Mouse (Mus musculus) erythroblast, embryonic 14.5 days (primary cell): ENCODE data around the gene Dnm3.

Experiments used
- GATA1 ChIP-seq: IDR thresholded peaks from 2 replicates; pipeline ENCODE4 v1.6.1; 2012; ENCODE audit warnings: low read length, inconsistent platforms, mixed read lengths
- TAL1 ChIP-seq: IDR thresholded peaks from 3 replicates; pipeline ENCODE4 v1.6.1; 2012; ENCODE audit warnings: low read length, inconsistent platforms, mixed read lengths

DNA sequence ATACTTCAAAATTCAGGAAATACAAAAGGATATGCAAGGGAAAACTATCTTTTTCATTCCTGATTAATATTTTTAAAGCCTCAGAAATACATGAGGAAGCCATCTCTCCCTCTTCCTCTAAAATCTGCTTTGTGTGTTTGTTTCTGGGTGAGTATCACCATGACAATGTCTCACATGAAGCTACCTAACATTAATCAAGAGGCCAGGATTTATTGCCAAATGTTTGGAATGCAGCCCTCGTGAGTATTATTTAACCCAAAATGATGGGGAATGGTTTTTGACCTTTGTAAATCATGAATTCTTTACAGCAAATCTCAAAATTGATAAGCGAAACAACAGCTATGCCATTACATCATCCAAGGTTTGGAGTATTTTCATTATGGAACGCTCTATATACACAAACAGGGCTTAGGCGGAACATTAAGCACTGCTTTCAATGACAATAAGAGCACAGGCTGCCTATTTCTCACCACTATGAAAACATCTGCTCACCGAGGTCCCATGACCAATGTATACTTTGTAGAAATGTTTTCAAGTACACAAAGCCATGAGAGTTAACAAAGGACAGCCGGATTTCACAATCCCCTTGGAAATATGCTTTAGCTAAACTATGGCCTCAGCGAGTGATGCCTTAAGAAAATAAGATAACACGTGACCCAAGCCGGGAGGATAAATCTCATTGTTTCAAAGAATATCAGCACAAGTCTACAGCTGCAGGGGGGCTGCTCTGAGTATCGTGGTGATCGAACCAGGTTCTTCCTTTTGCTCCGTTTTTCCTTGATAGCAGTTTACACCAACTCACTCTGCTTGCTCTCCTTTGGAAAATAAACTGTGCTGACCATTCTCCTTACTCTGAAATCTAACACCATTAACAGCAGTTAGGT lies 275.1 kb downstream of the Dnm3 start:
- TF ChIP-seq TAL1 (no peak), GATA1 (no peak)
